Mouse (Mus musculus): ENCODE data around the gene Elp4. TPM values are rescaled to one million over a fixed set of nuclear protein-coding genes. Genes with fewer than 3 reads are reported as not detected.

The Elp4 gene
- total RNA-seq, 4 experiments from 2014 or later: 10.4 to 14.9 (median 13.1) TPM

Other genes starting within 250 kb of the Elp4 start
- gene Pax6, start 235.7 kb downstream of the Elp4 start, total RNA-seq (2022): not detected
- gene Immp1l, start 74 bp upstream of the Elp4 start, total RNA-seq (2022): 100 to 1,000 TPM in 2 of 4 experiments, 10 to 100 TPM in 2; 84.0 to 103 (median 99.7) TPM
- gene Dnajc24, start 99.0 kb upstream of the Elp4 start, total RNA-seq (2022): 10 to 100 TPM; 11.7 to 21.7 (median 15.2) TPM